Mouse (Mus musculus) intestine, postnatal 0 days (tissue): ENCODE measurements around the gene Tgfbr2. TPM values are rescaled to one million over a fixed set of nuclear protein-coding genes. Genes with fewer than 3 reads are reported as not detected.

Experiments
- ATAC-seq: fragments of 200-750 bp; cut with Nextera tagmentation; 2 replicates; pipeline ENCODE4 v1.8.0; 2017; ENCODE audit warnings: mild to moderate bottlenecking, moderate TSS enrichment, moderate library complexity
- H3K27ac ChIP-seq: fragments of 300-500 bp; sonication (generic); 2 replicates; pipeline ENCODE4 v1.5.1; 2014; ENCODE audit warnings: mild to moderate bottlenecking, low read depth, low read length, moderate library complexity
- H3K27me3 ChIP-seq: fragments of 300-500 bp; sonication (generic); replicated peaks from 2 replicates; pipeline ENCODE4 v1.6.1; 2014; ENCODE audit warnings: low read length, mixed read lengths; ENCODE audit not compliant: control insufficient read depth, insufficient read depth
- H3K36me3 ChIP-seq: fragments of 300-500 bp; sonication (generic); 2 replicates; pipeline ENCODE4 v1.6.1; 2014; ENCODE audit warnings: mild to moderate bottlenecking, moderate library complexity; ENCODE audit not compliant: control insufficient read depth, insufficient read depth
- H3K4me1 ChIP-seq: fragments of 300-500 bp; sonication (generic); replicated peaks from 2 replicates; pipeline ENCODE4 v1.6.1; 2014; ENCODE audit warnings: antibody characterized with exemption, low read length, mixed read lengths; ENCODE audit not compliant: control insufficient read depth, insufficient read depth
- H3K4me2 ChIP-seq: fragments of 300-500 bp; sonication (generic); replicated peaks from 2 replicates; pipeline ENCODE4 v1.6.1; 2014; ENCODE audit warnings: low read depth, mild to moderate bottlenecking, moderate library complexity
- H3K4me3 ChIP-seq: fragments of 300-500 bp; sonication (generic); 2 replicates; pipeline ENCODE4 v1.5.1; 2014; ENCODE audit warnings: low read depth, low read length
- H3K9ac ChIP-seq: fragments of 300-500 bp; sonication (generic); 2 replicates; pipeline ENCODE4 v1.6.1; 2014; ENCODE audit warnings: mild to moderate bottlenecking, low read depth, low read length
- H3K9me3 ChIP-seq: fragments of 300-500 bp; sonication (generic); 2 replicates; pipeline ENCODE4 v1.6.1; 2016; ENCODE audit warnings: mixed run types; ENCODE audit not compliant: control insufficient read depth
- CTCF ChIP-seq: sonication (generic); IDR thresholded peaks from 2 replicates; pipeline ENCODE4 v1.5.1; 2016; ENCODE audit warnings: low read depth, mild to moderate bottlenecking, control low read depth, antibody characterized with exemption, moderate library complexity
- WGBS: fragments of 180-500 bp; shearing (Covaris S2); extraction: QIAGEN DNeasy Blood & Tissue Kit; methylation state at CpG from one replicate; pipeline ENCODE4 v1.1.7; 2014; 5-methylcytosine and 5-hydroxymethylcytosine counted together
- polyA plus RNA-seq: library from polyadenylated mRNA; unstranded; fragments of >200 nt; fragmentation: Nextera tagmentation; extraction: Ambion mirVana; gene quantifications from 2 replicates; pipeline ENCODE4 v1.2.1, GENCODE M21; 2015

The Tgfbr2 gene
- polyA plus RNA-seq, 1 experiment from 2014 or later = 16.0 TPM

DNA sequence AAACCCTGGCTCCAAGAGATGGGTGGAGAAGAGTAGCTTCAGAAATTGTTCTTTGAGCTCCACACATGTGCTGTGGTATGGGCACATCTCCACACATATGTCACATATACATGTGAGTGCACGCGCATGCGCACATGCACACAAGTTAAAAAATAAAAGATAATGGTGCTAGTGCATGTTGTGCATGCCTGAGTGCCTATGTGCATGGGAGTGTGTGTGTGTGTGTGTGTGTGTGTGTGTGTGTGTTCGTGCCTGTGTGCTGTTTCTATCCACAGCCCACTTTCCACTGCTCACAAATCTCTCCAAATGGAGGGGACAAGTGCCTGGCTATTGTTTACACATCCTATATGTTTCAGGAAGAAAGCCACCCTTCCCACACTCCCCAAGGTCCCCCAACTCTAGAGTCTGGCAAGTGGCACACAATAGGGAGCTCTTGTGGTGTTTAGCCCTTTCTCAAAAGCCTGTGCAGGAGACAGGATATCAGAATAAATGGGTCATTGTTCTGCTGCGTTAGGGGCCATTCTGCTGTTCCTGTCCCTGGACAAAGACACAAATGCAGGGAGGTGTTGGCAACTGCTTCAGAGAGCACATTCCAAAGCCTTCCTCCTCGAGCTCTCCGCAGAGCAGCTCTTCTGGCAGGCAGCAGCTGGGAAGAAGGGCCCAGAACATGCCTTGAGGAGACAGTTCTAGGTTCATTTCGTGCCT lies 37.9 kb upstream of the Tgfbr2 start:
- Histone ChIP-seq H3K9ac (no peak overlapping the region), H3K27ac (no peak overlapping the region), H3K4me1 (peaks cover 5% of the 10 kb centered on the region; the same call in 1 of the 2 replicates), H3K4me2 (no peak overlapping the region), H3K4me3 (no peak overlapping the region), H3K36me3 (no peaks in the 10 kb centered on the region), H3K9me3 (no peaks in the 10 kb centered on the region), H3K27me3 (no peaks in the 10 kb centered on the region)
- no peak for ATAC-seq
- 70% methylated on average over 8 of the region's 8 CpGs for WGBS
- TF ChIP-seq CTCF = no peak

DNA sequence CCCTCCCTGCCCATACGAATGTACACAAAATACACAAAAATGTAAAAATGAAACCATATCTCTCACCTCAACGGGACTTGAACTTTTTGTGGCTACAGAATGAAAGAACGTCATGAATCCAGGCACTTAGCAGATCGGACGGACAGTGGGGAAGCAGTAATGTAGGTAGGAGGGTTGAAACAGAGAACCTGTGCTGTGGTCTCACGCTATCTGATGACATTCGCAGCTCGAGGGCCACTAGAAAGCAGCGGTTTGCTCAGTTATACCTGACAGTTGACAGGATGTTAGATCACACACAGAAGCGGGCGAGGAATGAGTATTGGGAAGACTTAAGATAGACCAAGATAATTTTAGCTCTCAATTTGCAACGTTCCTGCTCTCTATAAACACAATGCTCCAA lies 36.9 kb upstream of the Tgfbr2 start:
- Histone ChIP-seq H3K27me3 (no peaks in the 10 kb centered on the region), H3K36me3 (no peaks in the 10 kb centered on the region), H3K4me2 (no peak overlapping the region), H3K27ac (no peak overlapping the region), H3K9me3 (no peaks in the 10 kb centered on the region), H3K4me3 (no peak overlapping the region), H3K9ac (no peak overlapping the region), H3K4me1 (peaks cover 9% of the 10 kb centered on the region; the same call in 1 of the 2 replicates)
- TF ChIP-seq CTCF = no peak
- WGBS = 79% methylated on average over 12 of the region's 12 CpGs
- ATAC-seq = no peak

DNA sequence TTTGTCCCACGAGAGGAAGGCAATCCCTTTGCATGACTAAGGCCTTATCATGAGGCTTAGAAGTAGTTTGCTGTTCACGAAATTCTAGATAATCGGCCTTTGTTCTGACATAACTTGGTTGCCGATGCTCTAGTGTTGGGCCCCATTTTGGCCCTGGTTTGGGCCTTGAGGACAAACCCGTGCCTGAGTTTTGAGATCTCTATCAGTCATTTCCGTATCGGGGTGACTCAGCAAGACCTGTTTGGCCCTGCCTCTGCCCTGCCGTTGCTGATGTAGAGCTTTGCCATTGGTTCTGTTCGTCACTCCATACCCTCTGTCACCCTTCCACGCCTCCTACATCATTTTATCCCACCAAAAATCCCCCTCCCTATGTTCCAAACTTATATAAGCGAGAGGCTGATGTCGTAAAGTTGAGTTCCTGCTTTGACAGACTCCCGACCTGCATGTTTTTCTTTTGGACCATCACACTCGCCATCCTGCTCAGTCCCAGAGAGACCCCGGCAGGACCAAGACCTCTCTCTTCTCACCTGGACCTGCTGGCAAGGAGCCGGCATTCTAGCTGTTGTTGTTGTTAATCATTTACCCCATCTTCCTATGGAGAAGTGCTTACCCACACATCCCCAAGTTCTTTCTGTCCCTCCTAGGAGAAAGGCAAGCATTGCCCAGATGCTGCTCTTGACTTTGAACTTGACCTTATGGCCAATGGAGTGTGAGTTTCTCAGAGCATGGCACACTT lies 33.2 kb upstream of the Tgfbr2 start:
- Histone ChIP-seq H3K27me3 (no peaks in the 10 kb centered on the region), H3K9me3 (no peaks in the 10 kb centered on the region), H3K36me3 (no peaks in the 10 kb centered on the region), H3K4me2 (peak overlapping the region; percentile 38; the same call in 1 of the 2 replicates), H3K9ac (no peak overlapping the region), H3K27ac (no peak overlapping the region), H3K4me1 (peaks cover 13% of the 10 kb centered on the region; the same call in 1 of the 2 replicates), H3K4me3 (no peak overlapping the region)
- no peak for TF ChIP-seq CTCF
- ATAC-seq = peak; percentile 68
- 49% methylated on average over 16 of the region's 16 CpGs for WGBS

DNA sequence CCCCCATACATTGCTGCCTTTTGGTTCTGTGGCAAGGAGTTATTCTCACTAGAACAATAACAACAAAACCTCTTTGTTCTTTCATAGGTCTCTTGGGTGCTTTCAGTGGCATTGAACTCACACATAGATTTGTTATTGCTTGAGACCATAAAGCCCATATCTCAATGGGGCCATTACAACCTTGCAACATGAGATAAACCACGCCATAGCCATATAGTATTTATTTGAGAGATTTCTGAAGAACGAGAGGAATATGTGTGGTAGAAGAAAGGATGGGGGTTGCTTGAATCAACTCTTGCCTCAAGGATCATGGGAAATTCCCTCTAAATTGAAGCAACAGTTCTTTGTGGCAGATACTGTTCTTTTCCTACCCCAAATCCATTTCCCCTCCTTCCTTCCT lies 31.7 kb upstream of the Tgfbr2 start:
- 35% methylated on average over 2 of the region's 2 CpGs for WGBS
- no peak for TF ChIP-seq CTCF
- H3K4me2 ChIP-seq = no peak overlapping the region
- peaks cover 13% of the 10 kb centered on the region; the same call in 1 of the 2 replicates for H3K4me1 ChIP-seq
- no peaks in the 10 kb centered on the region for H3K27me3 ChIP-seq
- no peak overlapping the region for H3K9ac ChIP-seq
- ATAC-seq = no peak
- no peak overlapping the region for H3K4me3 ChIP-seq
- H3K9me3 ChIP-seq = no peaks in the 10 kb centered on the region
- no peaks in the 10 kb centered on the region for H3K36me3 ChIP-seq
- H3K27ac ChIP-seq = no peak overlapping the region

DNA sequence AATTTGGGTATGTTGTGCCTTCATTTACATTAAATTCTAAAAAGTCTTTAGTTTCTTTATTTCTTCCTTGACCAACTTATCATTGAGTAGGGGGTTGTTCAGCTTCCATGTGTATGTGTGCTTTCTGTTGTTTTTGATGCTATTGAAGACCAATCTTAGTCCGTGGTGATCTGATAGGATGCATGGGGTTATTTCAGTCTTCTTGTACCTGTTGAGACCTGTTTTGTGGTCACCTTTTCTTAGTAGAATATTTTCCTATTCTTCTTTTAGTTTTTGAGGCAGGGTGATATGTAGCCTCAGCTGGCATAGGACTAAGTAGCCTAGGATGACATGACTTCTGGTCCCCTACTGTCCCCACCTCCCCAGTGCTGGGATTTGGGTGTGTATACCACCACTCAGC lies 28.5 kb upstream of the Tgfbr2 start:
- ATAC-seq = no peak
- H3K4me2 ChIP-seq = no peak overlapping the region
- H3K27ac ChIP-seq = no peak overlapping the region
- H3K36me3 ChIP-seq = no peaks in the 10 kb centered on the region
- no peaks in the 10 kb centered on the region for H3K27me3 ChIP-seq
- no peak overlapping the region for H3K4me3 ChIP-seq
- peaks cover 12% of the 10 kb centered on the region; the same call in 1 of the 2 replicates for H3K4me1 ChIP-seq
- TF ChIP-seq CTCF = no peak
- H3K9me3 ChIP-seq = no peaks in the 10 kb centered on the region
- WGBS = 100% methylated on average over 1 of the region's 1 CpGs
- H3K9ac ChIP-seq = no peak overlapping the region

DNA sequence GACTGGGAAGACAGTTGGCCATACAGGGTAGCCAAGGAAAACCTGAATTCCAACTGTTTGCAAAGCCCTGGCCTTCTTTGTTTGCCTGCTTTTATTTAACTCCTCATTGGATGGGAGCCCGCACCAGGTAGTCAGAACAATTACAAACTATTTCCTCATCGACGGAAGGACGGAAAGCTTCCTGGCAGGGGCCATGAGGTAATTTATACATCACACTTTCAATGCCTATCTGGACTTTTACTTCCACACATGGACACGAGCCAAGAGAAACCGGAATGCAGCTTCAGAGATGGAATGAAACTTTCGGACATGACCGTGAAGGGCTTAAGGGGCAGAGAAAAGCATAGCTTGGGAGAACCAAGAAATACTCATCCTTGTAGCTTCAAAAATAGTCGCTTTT lies 24.0 kb upstream of the Tgfbr2 start:
- no peaks in the 10 kb centered on the region for H3K27me3 ChIP-seq
- TF ChIP-seq CTCF = no peak
- H3K4me2 ChIP-seq = no peak overlapping the region
- no peaks in the 10 kb centered on the region for H3K9me3 ChIP-seq
- 27% methylated on average over 9 of the region's 9 CpGs for WGBS
- ATAC-seq = peak; percentile 66
- 0 out of 2 replicates have a peak overlapping the region, but pooled peaks have one; percentile 15 for H3K27ac ChIP-seq
- H3K4me1 ChIP-seq = peaks cover 3% of the 10 kb centered on the region; the same call in 1 of the 2 replicates
- H3K9ac ChIP-seq = no peak overlapping the region
- no peaks in the 10 kb centered on the region for H3K36me3 ChIP-seq
- no peak overlapping the region for H3K4me3 ChIP-seq
